Mouse (Mus musculus): ENCODE results near the gene Smcp. TPM values are rescaled to one million over a fixed set of nuclear protein-coding genes. Genes with fewer than 3 reads are reported as not detected.

Smcp gene
- not detected for polyA plus RNA-seq (2014; fragmentation: Illumina TruSeq; extraction: RNeasy Lipid Tissue Mini Kit (QIAGEN cat#74804); ENCODE audit: low read depth, low replicate concordance)

DNA sequence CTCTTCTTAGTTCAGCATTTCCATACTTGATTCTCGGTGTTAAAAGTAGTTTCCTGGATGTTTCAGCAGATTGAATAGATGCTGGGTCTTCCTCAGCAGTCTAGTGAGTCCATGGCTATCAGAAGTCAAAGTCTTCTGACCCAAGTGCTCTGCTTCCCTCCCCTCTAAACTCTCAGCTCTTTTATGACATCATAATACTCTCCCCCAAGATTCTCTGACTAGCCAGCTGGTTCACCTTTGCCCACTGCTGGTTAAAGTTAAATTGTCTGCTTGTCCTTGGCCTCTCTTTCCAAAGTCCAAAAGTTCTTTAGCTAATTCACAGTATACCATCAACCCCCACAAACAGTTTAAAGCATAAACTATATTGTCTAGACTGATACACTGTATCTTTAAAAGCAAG lies at the start of gene Smcp:
Gene Smcp, minus strand, starts transcription at position 140 of the 400 bp plus-strand sequence.

DNA sequence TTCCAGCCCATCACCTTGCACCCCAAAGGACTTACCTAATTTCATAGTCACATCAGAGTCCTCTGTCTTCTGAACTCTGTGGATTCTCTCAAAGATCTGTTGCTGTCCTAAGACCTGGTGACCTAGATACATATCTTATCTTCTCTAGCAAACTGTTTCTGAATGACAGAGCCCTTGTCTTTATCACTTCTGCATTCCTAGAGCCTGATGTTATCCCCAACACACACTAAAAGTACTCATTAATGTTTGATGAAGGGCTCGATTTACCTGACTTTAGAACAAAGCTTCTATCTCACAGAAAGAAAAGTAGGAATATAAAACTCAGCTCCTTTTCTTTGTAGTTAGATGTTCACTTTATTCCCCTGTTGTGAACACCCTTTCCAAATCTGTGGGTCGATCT lies 32.8 kb upstream of the Smcp start, which contains the start of gene Lce6a:
Gene Lce6a, minus strand, starts transcription at position 101 of the 400 bp plus-strand sequence.

GRCm38 (mm10) chr3:92607392-92607791 lies 18.6 kb upstream of the Smcp start, which contains the start of gene 2210017I01Rik:
TSS of gene 2210017I01Rik (minus strand) at chr3:92607492.

GRCm38 (mm10) chr3:92573449-92574041 lies 15.3 kb downstream of the Smcp start, which contains the start of gene Ivl:
TSS of gene Ivl (minus strand) at chr3:92573735.

GRCm38 (mm10) chr3:92534411-92534810 lies 54.4 kb downstream of the Smcp start, which contains the start of gene 2310046K23Rik:
TSS of gene 2310046K23Rik (minus strand) at chr3:92534511.

Other genes with a start within 250 kb of the Smcp start
- not detected for gene Sprr2d, start 249.9 kb downstream of the Smcp start, polyA plus RNA-seq (2014; fragmentation: Illumina TruSeq; extraction: RNeasy Lipid Tissue Mini Kit (QIAGEN cat#74804); ENCODE audit: low read depth, low replicate concordance)
- not detected for gene Sprr2e, start 236.9 kb downstream of the Smcp start, polyA plus RNA-seq (2014; fragmentation: Illumina TruSeq; extraction: RNeasy Lipid Tissue Mini Kit (QIAGEN cat#74804); ENCODE audit: low read depth, low replicate concordance)
- gene Sprr2f, start 223.8 kb downstream of the Smcp start, polyA plus RNA-seq (2014; fragmentation: Illumina TruSeq; extraction: RNeasy Lipid Tissue Mini Kit (QIAGEN cat#74804); ENCODE audit: low read depth, low replicate concordance): not detected
- not detected for gene Sprr2h, start 203.3 kb downstream of the Smcp start, polyA plus RNA-seq (2014; fragmentation: Illumina TruSeq; extraction: RNeasy Lipid Tissue Mini Kit (QIAGEN cat#74804); ENCODE audit: low read depth, low replicate concordance)
- gene Sprr2i, start 181.0 kb downstream of the Smcp start, polyA plus RNA-seq (2014; fragmentation: Illumina TruSeq; extraction: RNeasy Lipid Tissue Mini Kit (QIAGEN cat#74804); ENCODE audit: low read depth, low replicate concordance): not detected
- gene Sprr2j-ps, start 170.9 kb downstream of the Smcp start, polyA plus RNA-seq (2014; fragmentation: Illumina TruSeq; extraction: RNeasy Lipid Tissue Mini Kit (QIAGEN cat#74804); ENCODE audit: low read depth, low replicate concordance): not detected
- 4.6 TPM for gene Gm9774, start 159.6 kb downstream of the Smcp start, polyA plus RNA-seq (2014; fragmentation: Illumina TruSeq; extraction: RNeasy Lipid Tissue Mini Kit (QIAGEN cat#74804); ENCODE audit: low read depth, low replicate concordance)
- gene Sprr2k, start 156.4 kb downstream of the Smcp start, polyA plus RNA-seq (2014; fragmentation: Illumina TruSeq; extraction: RNeasy Lipid Tissue Mini Kit (QIAGEN cat#74804); ENCODE audit: low read depth, low replicate concordance): not detected
- gene Sprr1b, start 150.2 kb downstream of the Smcp start, polyA plus RNA-seq (2014; fragmentation: Illumina TruSeq; extraction: RNeasy Lipid Tissue Mini Kit (QIAGEN cat#74804); ENCODE audit: low read depth, low replicate concordance): not detected
- not detected for gene Sprr3, start 130.3 kb downstream of the Smcp start, polyA plus RNA-seq (2014; fragmentation: Illumina TruSeq; extraction: RNeasy Lipid Tissue Mini Kit (QIAGEN cat#74804); ENCODE audit: low read depth, low replicate concordance)
- gene Sprr1a, start 103.1 kb downstream of the Smcp start, polyA plus RNA-seq (2014; fragmentation: Illumina TruSeq; extraction: RNeasy Lipid Tissue Mini Kit (QIAGEN cat#74804); ENCODE audit: low read depth, low replicate concordance): not detected
- gene Sprr4, start 88.5 kb downstream of the Smcp start, polyA plus RNA-seq (2014; fragmentation: Illumina TruSeq; extraction: RNeasy Lipid Tissue Mini Kit (QIAGEN cat#74804); ENCODE audit: low read depth, low replicate concordance): not detected
- not detected for gene 2310046K23Rik, start 54.5 kb downstream of the Smcp start, polyA plus RNA-seq (2014; fragmentation: Illumina TruSeq; extraction: RNeasy Lipid Tissue Mini Kit (QIAGEN cat#74804); ENCODE audit: low read depth, low replicate concordance)
- not detected for gene Ivl, start 15.3 kb downstream of the Smcp start, polyA plus RNA-seq (2014; fragmentation: Illumina TruSeq; extraction: RNeasy Lipid Tissue Mini Kit (QIAGEN cat#74804); ENCODE audit: low read depth, low replicate concordance)
- gene 2210017I01Rik, start 18.5 kb upstream of the Smcp start, polyA plus RNA-seq (2014; fragmentation: Illumina TruSeq; extraction: RNeasy Lipid Tissue Mini Kit (QIAGEN cat#74804); ENCODE audit: low read depth, low replicate concordance): not detected
- gene Lce6a, start 32.7 kb upstream of the Smcp start, polyA plus RNA-seq (2014; fragmentation: Illumina TruSeq; extraction: RNeasy Lipid Tissue Mini Kit (QIAGEN cat#74804); ENCODE audit: low read depth, low replicate concordance): not detected
- gene Lce1a1, start 59.3 kb upstream of the Smcp start, polyA plus RNA-seq (2014; fragmentation: Illumina TruSeq; extraction: RNeasy Lipid Tissue Mini Kit (QIAGEN cat#74804); ENCODE audit: low read depth, low replicate concordance): not detected
- not detected for gene Lce1b, start 67.9 kb upstream of the Smcp start, polyA plus RNA-seq (2014; fragmentation: Illumina TruSeq; extraction: RNeasy Lipid Tissue Mini Kit (QIAGEN cat#74804); ENCODE audit: low read depth, low replicate concordance)
- gene Lce1a2, start 81.3 kb upstream of the Smcp start, polyA plus RNA-seq (2014; fragmentation: Illumina TruSeq; extraction: RNeasy Lipid Tissue Mini Kit (QIAGEN cat#74804); ENCODE audit: low read depth, low replicate concordance): not detected
- gene Lce1c, start 90.2 kb upstream of the Smcp start, polyA plus RNA-seq (2014; fragmentation: Illumina TruSeq; extraction: RNeasy Lipid Tissue Mini Kit (QIAGEN cat#74804); ENCODE audit: low read depth, low replicate concordance): not detected
- gene Lce1d, start 98.2 kb upstream of the Smcp start, polyA plus RNA-seq (2014; fragmentation: Illumina TruSeq; extraction: RNeasy Lipid Tissue Mini Kit (QIAGEN cat#74804); ENCODE audit: low read depth, low replicate concordance): not detected
- not detected for gene Lce1e, start 120.1 kb upstream of the Smcp start, polyA plus RNA-seq (2014; fragmentation: Illumina TruSeq; extraction: RNeasy Lipid Tissue Mini Kit (QIAGEN cat#74804); ENCODE audit: low read depth, low replicate concordance)
- not detected for gene Lce1f, start 131.4 kb upstream of the Smcp start, polyA plus RNA-seq (2014; fragmentation: Illumina TruSeq; extraction: RNeasy Lipid Tissue Mini Kit (QIAGEN cat#74804); ENCODE audit: low read depth, low replicate concordance)
- gene Gm38119, start 150.1 kb upstream of the Smcp start, polyA plus RNA-seq (2014; fragmentation: Illumina TruSeq; extraction: RNeasy Lipid Tissue Mini Kit (QIAGEN cat#74804); ENCODE audit: low read depth, low replicate concordance): not detected
- not detected for gene Lce1g, start 163.3 kb upstream of the Smcp start, polyA plus RNA-seq (2014; fragmentation: Illumina TruSeq; extraction: RNeasy Lipid Tissue Mini Kit (QIAGEN cat#74804); ENCODE audit: low read depth, low replicate concordance)
- gene Lce1h, start 176.1 kb upstream of the Smcp start, polyA plus RNA-seq (2014; fragmentation: Illumina TruSeq; extraction: RNeasy Lipid Tissue Mini Kit (QIAGEN cat#74804); ENCODE audit: low read depth, low replicate concordance): not detected
- gene Lce1i, start 189.9 kb upstream of the Smcp start, polyA plus RNA-seq (2014; fragmentation: Illumina TruSeq; extraction: RNeasy Lipid Tissue Mini Kit (QIAGEN cat#74804); ENCODE audit: low read depth, low replicate concordance): not detected
- not detected for gene Lce1j, start 201.5 kb upstream of the Smcp start, polyA plus RNA-seq (2014; fragmentation: Illumina TruSeq; extraction: RNeasy Lipid Tissue Mini Kit (QIAGEN cat#74804); ENCODE audit: low read depth, low replicate concordance)
- gene Lce1k, start 218.9 kb upstream of the Smcp start, polyA plus RNA-seq (2014; fragmentation: Illumina TruSeq; extraction: RNeasy Lipid Tissue Mini Kit (QIAGEN cat#74804); ENCODE audit: low read depth, low replicate concordance): not detected
- not detected for gene Kprp, start 238.2 kb upstream of the Smcp start, polyA plus RNA-seq (2014; fragmentation: Illumina TruSeq; extraction: RNeasy Lipid Tissue Mini Kit (QIAGEN cat#74804); ENCODE audit: low read depth, low replicate concordance)

All from heart, adult 10 weeks (tissue).